Mouse (Mus musculus) yolk sac, embryonic 10.5 days (tissue): ENCODE results near the gene Gm49321.

Experiments used
- DNase-seq: peaks from one replicate; pipeline ENCODE4 v3.0.0-alpha.2; 2017; ENCODE audit warnings: low spot score

Gene Gm49321

GRCm38 (mm10) chr12:74014739-74015270, 77.4 kb downstream of the Gm49321 start:
- DNase-seq, result no peak

- no peak for DNase-seq
Measured at GRCm38 (mm10) chr12:74015491-74015890, 78.0 kb downstream of the Gm49321 start.
